Mouse (Mus musculus): ENCODE results near the gene Trim67.

The Trim67 gene

DNA sequence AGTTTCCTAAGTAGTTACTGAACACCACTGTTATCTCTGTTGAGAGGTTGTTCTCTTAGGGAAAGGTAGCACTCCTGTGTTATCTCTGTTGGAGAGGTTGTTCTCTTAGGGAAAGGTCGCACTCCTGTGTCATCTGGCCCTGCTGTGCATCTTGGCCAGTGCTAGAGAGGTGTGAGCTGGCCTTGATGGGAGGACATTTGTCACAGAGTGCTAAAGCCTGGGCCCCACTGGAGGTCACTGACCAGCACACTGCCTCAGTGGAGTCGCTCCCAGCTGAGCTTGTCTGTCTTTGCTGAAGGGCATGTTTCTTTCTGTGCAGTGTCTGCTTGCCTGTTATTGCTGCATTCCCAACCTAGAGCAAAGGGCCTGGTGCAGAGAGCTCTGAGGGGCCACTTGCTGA, 74.2 kb downstream of the Trim67 start:
- in situ Hi-C loops (cut with MboI; ENCODE audit: unreplicated experiment in 2 of 2): loop anchor here (10.0 to 25.0 kb wide), 2 partner anchors 168 to 1570 kb away; no protein-coding TSS in a partner anchor

- in situ Hi-C loops (cut with MboI; ENCODE audit: unreplicated experiment in 2 of 2): loop anchor here (10.0 to 25.0 kb wide), 2 partner anchors 165 to 1568 kb away; no protein-coding TSS in a partner anchor
Measured at GRCm38 (mm10) chr8:124869708-124870107, 76.8 kb downstream of the Trim67 start.

DNA sequence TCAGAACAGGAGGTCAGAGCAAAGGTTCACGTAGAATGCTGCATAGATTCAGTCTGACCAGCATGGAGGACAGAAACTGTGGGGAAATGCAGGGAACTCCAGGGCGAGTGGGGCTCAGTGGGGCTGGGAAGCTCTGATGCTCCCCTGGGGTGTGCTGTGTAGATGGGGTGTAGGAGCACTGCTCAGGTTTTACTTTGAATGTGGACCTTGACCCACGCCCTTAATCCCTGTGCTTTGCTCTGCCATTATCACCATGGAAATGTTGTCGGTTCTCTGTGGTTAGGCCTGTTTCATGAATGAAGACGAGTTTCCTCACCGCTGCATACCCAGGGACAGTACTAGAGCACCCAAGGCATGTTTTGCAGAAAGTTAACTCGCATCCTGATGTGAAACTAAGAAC, 78.6 kb downstream of the Trim67 start:
- in situ Hi-C loops (cut with MboI; ENCODE audit: unreplicated experiment in 2 of 2): loop anchor here in 1 of 2 experiments (25.0 kb wide), 1 partner anchor 1566 kb away; no protein-coding TSS in a partner anchor

DNA sequence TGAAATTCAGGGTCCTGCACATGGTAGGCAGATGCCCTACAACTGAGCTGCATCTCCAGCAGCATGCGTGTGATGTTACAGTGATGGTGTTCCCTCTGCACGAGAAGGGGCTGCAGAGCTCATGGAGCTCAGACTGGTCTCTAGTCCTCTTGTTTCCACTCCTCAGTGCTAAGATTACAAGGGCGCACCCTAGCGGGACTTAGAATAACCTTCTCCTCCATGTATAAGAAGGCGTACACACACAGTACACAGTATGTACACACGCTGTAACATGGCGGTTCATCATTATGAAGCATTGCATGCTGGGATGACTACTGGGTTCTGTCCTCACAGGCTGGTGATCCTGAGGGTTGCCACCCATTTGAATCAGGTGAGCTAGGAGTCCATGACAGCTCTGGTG, 79.2 kb downstream of the Trim67 start:
- in situ Hi-C loops (cut with MboI; ENCODE audit: unreplicated experiment in 2 of 2): loop anchor here in 1 of 2 experiments (25.0 kb wide), 1 partner anchor 1565 kb away; no protein-coding TSS in a partner anchor

DNA sequence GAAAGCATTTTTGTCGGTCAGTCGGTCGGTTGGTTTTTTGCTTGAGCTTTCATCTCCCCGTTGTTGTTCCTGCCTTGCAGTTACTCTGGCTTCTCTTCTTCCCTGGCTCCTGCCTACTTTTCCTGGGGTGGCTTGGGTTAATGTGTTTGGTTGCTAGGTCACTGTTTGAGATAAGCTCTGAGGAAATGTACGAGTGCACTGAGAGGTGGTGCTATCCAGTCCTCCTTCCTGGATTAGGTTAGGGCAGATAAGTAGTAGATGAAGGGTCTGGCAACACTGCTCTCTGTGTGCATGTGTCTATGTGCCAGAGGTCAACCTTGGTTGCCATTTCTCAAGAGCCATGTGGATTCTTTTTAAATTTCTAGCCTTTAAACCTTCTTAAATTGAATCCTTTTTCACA, 79.8 kb downstream of the Trim67 start:
- in situ Hi-C loops (cut with MboI; ENCODE audit: unreplicated experiment in 2 of 2): loop anchor here in 1 of 2 experiments (25.0 kb wide), 1 partner anchor 1565 kb away; no protein-coding TSS in a partner anchor

GRCm38 (mm10) chr8:124878141-124878540, 85.2 kb downstream of the Trim67 start:
- in situ Hi-C loops (cut with MboI; ENCODE audit: unreplicated experiment in 2 of 2): no loop called here

GRCm38 (mm10) chr8:124878946-124879526, 86.1 kb downstream of the Trim67 start:
- in situ Hi-C loops (cut with MboI; ENCODE audit: unreplicated experiment in 2 of 2): no loop called here

Measured in v-Abl transformed pro-B cells (cell line).